Mouse (Mus musculus): ENCODE data around the gene Cmip.
"Not testable (repeated sequence)": the region's sequence is repeated elsewhere in the genome, so short reads cannot be mapped to it uniquely, and the experiment has no call there.

The Cmip gene

GRCm38 (mm10) chr8:117421838-117422237 is 165.0 kb downstream of the Cmip start:
- DNase-seq (ENCODE audit: low spot score) = no peak

- DNase-seq (ENCODE audit: low spot score) = no peak
Measured at GRCm38 (mm10) chr8:117422343-117422742, 165.5 kb downstream of the Cmip start.

GRCm38 (mm10) chr8:117423029-117423428 is 166.2 kb downstream of the Cmip start:
- peak; percentile 42 for DNase-seq (ENCODE audit: low spot score)

- not testable (repeated sequence) for DNase-seq (ENCODE audit: low spot score)
Measured at GRCm38 (mm10) chr8:117427816-117428215, 171.0 kb downstream of the Cmip start.

- DNase-seq (ENCODE audit: low spot score) = no peak
Measured at GRCm38 (mm10) chr8:117428524-117429162, 171.8 kb downstream of the Cmip start.

- DNase-seq (ENCODE audit: low spot score) = no peak
Measured at GRCm38 (mm10) chr8:117430624-117431023, 173.8 kb downstream of the Cmip start.

GRCm38 (mm10) chr8:117431554-117431953 is 174.7 kb downstream of the Cmip start:
- DNase-seq (ENCODE audit: low spot score) = no peak

- DNase-seq (ENCODE audit: low spot score) = no peak
Measured at GRCm38 (mm10) chr8:117432111-117432510, 175.2 kb downstream of the Cmip start.

- peak; percentile 70 for DNase-seq (ENCODE audit: low spot score)
Measured at GRCm38 (mm10) chr8:117433968-117434367, 177.1 kb downstream of the Cmip start.

- no peak for DNase-seq (ENCODE audit: low spot score)
Measured at GRCm38 (mm10) chr8:117436786-117437185, 179.9 kb downstream of the Cmip start.

GRCm38 (mm10) chr8:117437616-117438015 is 180.8 kb downstream of the Cmip start:
- peak; percentile 25 for DNase-seq (ENCODE audit: low spot score)

GRCm38 (mm10) chr8:117440317-117440716 is 183.5 kb downstream of the Cmip start:
- no peak for DNase-seq (ENCODE audit: low spot score)

GRCm38 (mm10) chr8:117440759-117441158 is 183.9 kb downstream of the Cmip start:
- no peak for DNase-seq (ENCODE audit: low spot score)

GRCm38 (mm10) chr8:117445507-117445906 is 188.6 kb downstream of the Cmip start:
- DNase-seq (ENCODE audit: low spot score) = no peak

GRCm38 (mm10) chr8:117446344-117446997 is 189.6 kb downstream of the Cmip start:
- no peak for DNase-seq (ENCODE audit: low spot score)

- DNase-seq (ENCODE audit: low spot score) = no peak
Measured at GRCm38 (mm10) chr8:117451072-117451471, 194.2 kb downstream of the Cmip start.

GRCm38 (mm10) chr8:117453974-117454373 is 197.1 kb downstream of the Cmip start:
- DNase-seq (ENCODE audit: low spot score) = no peak

- no peak for DNase-seq (ENCODE audit: low spot score)
Measured at GRCm38 (mm10) chr8:117454516-117455116, 197.8 kb downstream of the Cmip start.

GRCm38 (mm10) chr8:117455701-117456100 is 198.8 kb downstream of the Cmip start:
- no peak for DNase-seq (ENCODE audit: low spot score)

GRCm38 (mm10) chr8:117458440-117458839 is 201.6 kb downstream of the Cmip start:
- DNase-seq (ENCODE audit: low spot score) = no peak

- no peak for DNase-seq (ENCODE audit: low spot score)
Measured at GRCm38 (mm10) chr8:117462701-117463284, 205.9 kb downstream of the Cmip start.

- no peak for DNase-seq (ENCODE audit: low spot score)
Measured at GRCm38 (mm10) chr8:117464525-117464924, 207.7 kb downstream of the Cmip start.

- DNase-seq (ENCODE audit: low spot score) = peak; percentile 34
Measured at GRCm38 (mm10) chr8:117465250-117465649, 208.4 kb downstream of the Cmip start.
